18 mouse cellular contexts compared by ENCODE assay signal in genomic region chr2:152083411-152083810, GRCm38 (mm10). TPM values are rescaled to one million over a fixed set of nuclear protein-coding genes. Genes with fewer than 3 reads are reported as not detected.
DNase-seq lines count a peak whose midpoint lies in the region; ATAC-seq and TF ChIP-seq lines count a peak whose summit lies in the region.
"Had no signal": no experiment of that assay in that cellular context is flagged by ENCODE, and none has a peak within 500 bp of the region (broad histone marks: within the 10 kb centered on the region; RNA-seq: fewer than 3 reads in every experiment).

No protein-coding gene starts in this region.

- peak overlapping the region; percentile 78 for H3K4me2 ChIP-seq in forebrain, embryonic 12.5 days
- H3K4me2 ChIP-seq in hindbrain, embryonic 15.5 days: peak overlapping the region; percentile 88
- peak overlapping the region; percentile 91 for H3K4me2 ChIP-seq in midbrain, postnatal 0 days (ENCODE audit: low read depth, low read length, poor library complexity, severe bottlenecking)

- no peak for TF ChIP-seq CTCF in midbrain, postnatal 0 days (IDR thresholded peaks at IDR 0.05)

- peaks cover 7% of the 10 kb centered on the region for H3K36me3 ChIP-seq in forebrain, embryonic 12.5 days (replicated peaks)
- H3K36me3 ChIP-seq in hindbrain, embryonic 15.5 days: 0 out of 2 replicates have a peak, but pooled peaks cover 4% of the 10 kb centered on the region
- H3K36me3 ChIP-seq in midbrain, postnatal 0 days (ENCODE audit: insufficient read depth, low read length): no peaks in the 10 kb centered on the region
- H3K36me3 ChIP-seq: embryonic facial prominence, embryonic 12.5 days had no signal

- intact Hi-C loops in left cerebral cortex, postnatal 14 days (cut with DNase I): loop anchor here (5.0 kb wide), 1 partner anchor 51 kb away; no protein-coding TSS in a partner anchor

- peaks cover 77% of the 10 kb centered on the region for H3K4me1 ChIP-seq in forebrain, embryonic 12.5 days
- peaks cover 80% of the 10 kb centered on the region for H3K4me1 ChIP-seq in hindbrain, embryonic 15.5 days (replicated peaks)
- H3K4me1 ChIP-seq in midbrain, postnatal 0 days (ENCODE audit: insufficient read depth, low read length): peaks cover 34% of the 10 kb centered on the region

- H3K27me3 ChIP-seq in forebrain, embryonic 12.5 days: peaks cover 58% of the 10 kb centered on the region
- no peaks in the 10 kb centered on the region for H3K27me3 ChIP-seq in hindbrain, embryonic 15.5 days
- no peaks in the 10 kb centered on the region for H3K27me3 ChIP-seq in midbrain, postnatal 0 days (ENCODE audit: insufficient read depth, low read length)

- WGBS in forebrain, embryonic 12.5 days: 60% methylated on average over 4 of the region's 4 CpGs
- 43% methylated on average over 4 of the region's 4 CpGs for WGBS in hindbrain, embryonic 15.5 days
- WGBS in midbrain, postnatal 0 days: 60% methylated on average over 4 of the region's 4 CpGs

- ATAC-seq in cerebellum, adult (ENCODE audit: insufficient number of reproducible peaks, low FRiP score, low TSS enrichment): no peak
- ATAC-seq in forebrain, embryonic 12.5 days (ENCODE audit: low FRiP score): no peak
- no peak for ATAC-seq in hindbrain, embryonic 15.5 days (ENCODE audit: low FRiP score, low read depth)
- ATAC-seq in midbrain, postnatal 0 days (ENCODE audit: low FRiP score): no peak
- ATAC-seq in activated CD4-positive, CD25-positive, alpha-beta regulatory T cell, adult 4 months: no peak
- ATAC-seq: inflammation-experienced regulatory T-cells, adult 6 months had no signal

- H3K9me3 ChIP-seq in forebrain, embryonic 12.5 days: no peaks in the 10 kb centered on the region
- H3K9me3 ChIP-seq in hindbrain, embryonic 15.5 days: no peaks in the 10 kb centered on the region
- H3K9me3 ChIP-seq in midbrain, postnatal 0 days (ENCODE audit: low read length): no peaks in the 10 kb centered on the region
- H3K9me3 ChIP-seq: embryonic facial prominence, embryonic 12.5 days had no signal

- peak overlapping the region; percentile 74 for H3K4me3 ChIP-seq in forebrain, embryonic 12.5 days (replicated peaks)
- peak overlapping the region; percentile 87 for H3K4me3 ChIP-seq in hindbrain, embryonic 15.5 days
- peak overlapping the region; percentile 81 for H3K4me3 ChIP-seq in midbrain, postnatal 0 days (ENCODE audit: low read depth, low read length)

- DNase-seq in cerebellum, adult 9-11 months: peak; percentile 10
- no peak for DNase-seq in midbrain, postnatal 0 days (ENCODE audit: low spot score)
- no peak for DNase-seq in left cerebral cortex, postnatal 14 days (ENCODE audit: low spot score in 2 of 2)
- DNase-seq in adrenal gland, adult 8-10 months: no peak
- DNase-seq: adrenal gland, postnatal 36 days; cerebellum, adult 11 months; thymus, adult 2 months had no signal

- H3K9ac ChIP-seq in forebrain, embryonic 12.5 days: peak overlapping the region; percentile 93
- H3K9ac ChIP-seq in hindbrain, embryonic 15.5 days: peak overlapping the region; percentile 99
- 0 out of 2 replicates have a peak overlapping the region, but pooled peaks have one; percentile 75 for H3K9ac ChIP-seq in midbrain, postnatal 0 days (replicated peaks; ENCODE audit: low read length, poor library complexity, severe bottlenecking)
- H3K9ac ChIP-seq: embryonic facial prominence, embryonic 12.5 days had no signal

- peak overlapping the region; percentile 69 for H3K27ac ChIP-seq in forebrain, embryonic 12.5 days
- peak overlapping the region; percentile 93 for H3K27ac ChIP-seq in hindbrain, embryonic 15.5 days (replicated peaks)
- H3K27ac ChIP-seq in midbrain, postnatal 0 days (ENCODE audit: low read depth, low read length): peak overlapping the region; percentile 28; the same call in 1 of the 2 replicates
- H3K27ac ChIP-seq: embryonic facial prominence, embryonic 12.5 days; kidney, postnatal 0 days had no signal

RNA-seq across cellular contexts. Expression of gene Scrt2, which starts 2.1 kb away (rescaled TPM):
- 15.3 and 15.6 TPM in 2 replicates for polyA plus RNA-seq in forebrain, embryonic 12.5 days (2016; fragmentation: Nextera tagmentation; extraction: Ambion mirVana)
- 10.8 and 11.1 TPM in 2 replicates for polyA plus RNA-seq in hindbrain, embryonic 15.5 days (2015; fragmentation: Nextera tagmentation; extraction: Ambion mirVana)
- total RNA-seq in midbrain, postnatal 0 days (2014; rRNA removed): 6.7 and 10.8 TPM in 2 replicates
- polyA plus RNA-seq in midbrain, postnatal 0 days (2015; fragmentation: Nextera tagmentation; extraction: Ambion mirVana): 2.2 and 2.3 TPM in 2 replicates
- polyA plus RNA-seq in activated CD4-positive, CD25-positive, alpha-beta regulatory T cell, adult 4 months (2017; shearing (Covaris generic)): not detected
- 1 to 10 TPM; 9.0 to 9.1 TPM for total RNA-seq in left cerebral cortex, postnatal 14 days (2021)
- total RNA-seq in adrenal gland, adult 8-10 months (2022): under 1 TPM; 0.23 to 0.30 (median 0.26) TPM
- total RNA-seq: liver, adult 2 months; monocyte, adult 5-6 weeks had no signal
- polyA plus RNA-seq: heart, embryonic 14.5 days; inflammation-experienced regulatory T-cells, adult 6 months; kidney, postnatal 0 days; liver, adult 2 months; lung, embryonic 16.5 days had no signal

RNA-seq across cellular contexts. Expression of gene Srxn1, which starts 21.9 kb away (rescaled TPM):
- 12.0 and 12.9 TPM in 2 replicates for polyA plus RNA-seq in forebrain, embryonic 12.5 days (2016; fragmentation: Nextera tagmentation; extraction: Ambion mirVana)
- polyA plus RNA-seq in hindbrain, embryonic 15.5 days (2015; fragmentation: Nextera tagmentation; extraction: Ambion mirVana): 24.4 and 24.7 TPM in 2 replicates
- total RNA-seq in midbrain, postnatal 0 days (2014; rRNA removed): 24.5 and 46.1 TPM in 2 replicates
- 24.8 and 29.5 TPM in 2 replicates for polyA plus RNA-seq in midbrain, postnatal 0 days (2015; fragmentation: Nextera tagmentation; extraction: Ambion mirVana)
- polyA plus RNA-seq in activated CD4-positive, CD25-positive, alpha-beta regulatory T cell, adult 4 months (2017; shearing (Covaris generic)): 1 to 10 TPM in 1 of 2 experiments, under 1 TPM in 1; 0.92 to 1.5 TPM
- total RNA-seq in left cerebral cortex, postnatal 14 days (2021): 10 to 100 TPM; 58.4 to 62.4 TPM
- total RNA-seq in adrenal gland, adult 8-10 months (2022): 100 to 1,000 TPM; 134 to 367 (median 207) TPM

RNA-seq across cellular contexts. Expression of gene Tcf15, which starts 60.0 kb away (rescaled TPM):
- 3.0 and 3.2 TPM in 2 replicates for polyA plus RNA-seq in forebrain, embryonic 12.5 days (2016; fragmentation: Nextera tagmentation; extraction: Ambion mirVana)
- 1.1 and 1.7 TPM in 2 replicates for polyA plus RNA-seq in hindbrain, embryonic 15.5 days (2015; fragmentation: Nextera tagmentation; extraction: Ambion mirVana)
- 2.7 TPM in 1 of 2 replicates, not detected in the other for total RNA-seq in midbrain, postnatal 0 days (2014; rRNA removed)
- 0.58 and 0.90 TPM in 2 replicates for polyA plus RNA-seq in midbrain, postnatal 0 days (2015; fragmentation: Nextera tagmentation; extraction: Ambion mirVana)
- not detected for polyA plus RNA-seq in activated CD4-positive, CD25-positive, alpha-beta regulatory T cell, adult 4 months (2017; shearing (Covaris generic))
- total RNA-seq in left cerebral cortex, postnatal 14 days (2021): 1 to 10 TPM in 1 of 2 experiments, under 1 TPM in 1; 0.75 to 1.2 TPM
- total RNA-seq in adrenal gland, adult 8-10 months (2022): 1 to 10 TPM; 1.5 to 4.1 (median 3.0) TPM
- total RNA-seq: liver, adult 2 months; monocyte, adult 5-6 weeks had no signal
- polyA plus RNA-seq: inflammation-experienced regulatory T-cells, adult 6 months; liver, adult 2 months had no signal

Comparison
In these comparisons a context has a peak if more than half of its experiments do, and no peak if none do; other contexts are left out.
1. H3K27ac ChIP-seq: peak in every context shown above with its lines; median percentile 93 in hindbrain, embryonic 15.5 days; 69 in forebrain, embryonic 12.5 days; 28 in midbrain, postnatal 0 days.